ENCODE assay signal across 9 mouse cellular contexts in the genomic region with DNA sequence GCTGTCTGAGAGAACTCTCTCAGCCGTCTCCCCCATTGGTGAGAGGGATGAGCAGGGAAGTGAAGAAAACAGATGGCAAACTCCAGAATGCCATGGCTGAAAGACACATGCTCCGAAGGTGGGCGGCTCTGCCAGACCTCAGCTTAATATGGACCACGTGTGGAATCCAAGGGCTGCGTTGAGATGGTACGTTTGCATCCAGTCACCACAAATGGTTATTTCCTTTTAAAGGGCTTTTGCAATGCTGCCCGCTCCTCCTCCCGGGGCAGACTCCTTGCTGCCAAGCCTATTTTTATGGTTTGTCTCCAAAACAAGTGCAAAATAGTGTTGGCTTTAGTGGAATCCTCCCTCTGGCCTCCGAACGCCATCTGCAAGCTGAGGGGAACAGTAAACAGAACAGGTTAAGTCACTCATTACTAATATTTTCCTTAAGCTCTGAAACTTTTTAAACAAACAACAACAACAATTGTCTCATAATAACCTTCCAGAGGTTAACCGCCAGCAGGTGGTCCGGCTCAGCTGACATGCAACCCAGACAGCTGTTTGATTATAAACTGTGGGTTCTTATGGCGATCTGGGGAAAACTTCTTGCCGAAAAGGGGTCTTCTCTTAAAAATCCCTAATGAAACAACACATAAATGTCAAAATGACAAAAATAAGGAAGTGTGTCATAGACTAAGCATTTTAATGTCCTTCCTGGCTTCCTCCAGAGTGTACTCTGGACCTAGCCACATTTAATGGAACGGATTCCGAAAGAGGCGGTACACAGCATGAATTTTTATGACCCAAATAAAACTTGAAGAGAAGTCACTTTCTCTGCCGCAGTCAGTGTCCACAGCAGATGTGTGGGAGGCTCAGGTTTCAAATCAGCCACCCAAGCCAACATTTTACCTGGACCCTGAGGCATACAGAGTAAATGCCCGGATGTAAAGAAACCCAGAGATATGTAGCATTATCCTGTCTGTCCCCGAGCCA.
DNase-seq lines count a peak whose midpoint lies in the region; ATAC-seq and TF ChIP-seq lines count a peak whose summit lies in the region.
"Had no signal": no experiment of that assay in that cellular context is flagged by ENCODE, and none has a peak within 500 bp of the region (broad histone marks: within the 10 kb centered on the region; RNA-seq: fewer than 3 reads in every experiment).

No protein-coding gene starts in this region.

- no peak overlapping the region for H3K9ac ChIP-seq in hindbrain, postnatal 0 days (replicated peaks; ENCODE audit: low read length)
- H3K9ac ChIP-seq in hindbrain, embryonic 16.5 days (ENCODE audit: low read depth, low read length), result no peak overlapping the region
- no peak overlapping the region for H3K9ac ChIP-seq in stomach, embryonic 15.5 days
- H3K9ac ChIP-seq: heart, embryonic 15.5 days had no signal

- no peak overlapping the region; the same call in none of the 2 replicates for H3K4me2 ChIP-seq in hindbrain, postnatal 0 days (ENCODE audit: low read depth, low read length)
- H3K4me2 ChIP-seq in hindbrain, embryonic 16.5 days (ENCODE audit: low read length), result no peak overlapping the region
- peak overlapping the region; percentile 11; the same call in 1 of the 2 replicates for H3K4me2 ChIP-seq in stomach, embryonic 15.5 days
- H3K4me2 ChIP-seq: heart, embryonic 15.5 days had no signal

- H3K27me3 ChIP-seq in hindbrain, postnatal 0 days (ENCODE audit: insufficient read depth, low read length), result no peaks in the 10 kb centered on the region
- H3K27me3 ChIP-seq in hindbrain, embryonic 16.5 days (replicated peaks; ENCODE audit: control insufficient read depth, insufficient read depth, low read length), result no peaks in the 10 kb centered on the region
- H3K27me3 ChIP-seq in stomach, embryonic 15.5 days (replicated peaks), result no peaks in the 10 kb centered on the region
- H3K27me3 ChIP-seq: heart, embryonic 15.5 days had no signal

- 0 out of 2 replicates have a peak, but pooled peaks have one; percentile 35 for ATAC-seq in hindbrain, postnatal 0 days
- ATAC-seq in hindbrain, embryonic 16.5 days, result no peak
- peak; percentile 46; the same call in 1 of the 2 replicates for ATAC-seq in granulocyte monocyte progenitor cell, adult 5-6 weeks (replicated peaks; ENCODE audit: poor library complexity, severe bottlenecking)
- ATAC-seq in stomach, embryonic 15.5 days (ENCODE audit: insufficient read depth, low FRiP score, low read depth), result no peak
- no peak for ATAC-seq in activated CD4-positive, CD25-positive, alpha-beta regulatory T cell, adult 4 months

- 0 out of 2 replicates have a peak, but pooled peaks cover 4% of the 10 kb centered on the region for H3K4me1 ChIP-seq in hindbrain, postnatal 0 days (ENCODE audit: insufficient read depth, low read length)
- no peaks in the 10 kb centered on the region for H3K4me1 ChIP-seq in hindbrain, embryonic 16.5 days (ENCODE audit: control insufficient read depth, insufficient read depth, low read depth, low read length)
- no peaks in the 10 kb centered on the region for H3K4me1 ChIP-seq in stomach, embryonic 15.5 days
- H3K4me1 ChIP-seq: heart, embryonic 15.5 days had no signal

- H3K4me3 ChIP-seq in hindbrain, postnatal 0 days (ENCODE audit: low read length), result no peak overlapping the region
- no peak overlapping the region for H3K4me3 ChIP-seq in hindbrain, embryonic 16.5 days (ENCODE audit: low read length)
- H3K4me3 ChIP-seq in layer of hippocampus, adult 2 months, result peak overlapping the region; percentile 6; the same call in 1 of the 2 replicates
- no peak overlapping the region for H3K4me3 ChIP-seq in stomach, embryonic 15.5 days (replicated peaks)
- H3K4me3 ChIP-seq: heart, embryonic 15.5 days had no signal

- 61% methylated on average over 20 of the region's 20 CpGs for WGBS in hindbrain, postnatal 0 days
- 69% methylated on average over 20 of the region's 20 CpGs for WGBS in hindbrain, embryonic 16.5 days
- 45% methylated on average over 20 of the region's 20 CpGs for WGBS in stomach, embryonic 15.5 days

- no peak for TF ChIP-seq CTCF in hindbrain, postnatal 0 days (IDR thresholded peaks at IDR 0.05; ENCODE audit: low read depth)
- TF ChIP-seq CTCF in layer of hippocampus, adult 2 months (conservative IDR thresholded peaks at IDR 0.05), result no peak; the same call in 1 of the 2 replicates

- no peaks in the 10 kb centered on the region for H3K36me3 ChIP-seq in hindbrain, postnatal 0 days (ENCODE audit: insufficient read depth, low read length)
- H3K36me3 ChIP-seq in hindbrain, embryonic 16.5 days (ENCODE audit: control insufficient read depth, insufficient read depth, low read length), result no peaks in the 10 kb centered on the region
- H3K36me3 ChIP-seq in stomach, embryonic 15.5 days, result no peaks in the 10 kb centered on the region
- H3K36me3 ChIP-seq: heart, embryonic 15.5 days had no signal

- H3K27ac ChIP-seq in hindbrain, postnatal 0 days, result no peak overlapping the region
- no peak overlapping the region for H3K27ac ChIP-seq in hindbrain, embryonic 16.5 days (ENCODE audit: low read depth, low read length)
- H3K27ac ChIP-seq in layer of hippocampus, adult 2 months, result no peak overlapping the region
- H3K27ac ChIP-seq in stomach, embryonic 15.5 days, result no peak overlapping the region
- H3K27ac ChIP-seq: heart, embryonic 15.5 days had no signal

- peak; percentile 20 for DNase-seq in hindbrain, postnatal 0 days (ENCODE audit: low spot score)
- DNase-seq in layer of hippocampus, adult 2 months (ENCODE audit: low spot score in 2 of 2), result peak; percentile 30 to 43
- peak; percentile 47 for DNase-seq in lung, postnatal 10 days
- no peak for DNase-seq in retina, postnatal 1 day

- H3K9me3 ChIP-seq in hindbrain, postnatal 0 days (ENCODE audit: low read length), result no peaks in the 10 kb centered on the region
- no peaks in the 10 kb centered on the region for H3K9me3 ChIP-seq in hindbrain, embryonic 16.5 days (ENCODE audit: control insufficient read depth, low read length)
- H3K9me3 ChIP-seq in stomach, embryonic 15.5 days, result no peaks in the 10 kb centered on the region
- H3K9me3 ChIP-seq: heart, embryonic 15.5 days had no signal

Comparison
In these comparisons a context has a peak if more than half of its experiments do, and no peak if none do; other contexts are left out.
1. ATAC-seq: peak in hindbrain, postnatal 0 days (single experiment) and granulocyte monocyte progenitor cell, adult 5-6 weeks (single experiment); none in hindbrain, embryonic 16.5 days (single experiment), stomach, embryonic 15.5 days (single experiment) and activated CD4-positive, CD25-positive, alpha-beta regulatory T cell, adult 4 months (single experiment).